Mouse (Mus musculus): ENCODE measurements around the gene Nos3. TPM values are rescaled to one million over a fixed set of nuclear protein-coding genes. Genes with fewer than 3 reads are reported as not detected.

Gene Nos3
- polyA plus RNA-seq, 1 experiment from 2014 or later: 7.5 TPM

- Histone ChIP-seq H3K27ac (no peak overlapping the region), H3K9ac (0 out of 2 replicates have a peak overlapping the region, but pooled peaks have one; percentile 14), H3K4me2 (peak overlapping the region; percentile 93), H3K4me3 (peak overlapping the region; percentile 44), H3K27me3 (peaks cover 67% of the 10 kb centered on the region), H3K4me1 (peaks cover 44% of the 10 kb centered on the region), H3K36me3 (no peaks in the 10 kb centered on the region), H3K9me3 (no peaks in the 10 kb centered on the region)
- no peak for ATAC-seq (ENCODE audit: insufficient number of reproducible peaks, low FRiP score, low TSS enrichment, low read depth)
- WGBS: under 1% methylated on average over 41 of the region's 41 CpGs
Observed at GRCm38 (mm10) chr5:24348128-24348527, 16.5 kb upstream of the Nos3 start.

- H3K4me1 ChIP-seq: peaks cover 44% of the 10 kb centered on the region
- H3K27me3 ChIP-seq: peaks cover 70% of the 10 kb centered on the region
- no peaks in the 10 kb centered on the region for H3K9me3 ChIP-seq
- H3K4me2 ChIP-seq: peak overlapping the region; percentile 93
- no peaks in the 10 kb centered on the region for H3K36me3 ChIP-seq
- 2% methylated on average over 29 of the region's 30 CpGs for WGBS
- no peak for ATAC-seq (ENCODE audit: insufficient number of reproducible peaks, low FRiP score, low TSS enrichment, low read depth)
- H3K27ac ChIP-seq: no peak overlapping the region
- 0 out of 2 replicates have a peak overlapping the region, but pooled peaks have one; percentile 14 for H3K9ac ChIP-seq
- peak overlapping the region; percentile 44 for H3K4me3 ChIP-seq
Observed at GRCm38 (mm10) chr5:24348546-24348945, 16.1 kb upstream of the Nos3 start.

- Histone ChIP-seq H3K4me1 (peaks cover 44% of the 10 kb centered on the region), H3K27ac (no peak overlapping the region), H3K9me3 (no peaks in the 10 kb centered on the region), H3K4me3 (no peak overlapping the region), H3K27me3 (peaks cover 77% of the 10 kb centered on the region), H3K9ac (no peak overlapping the region), H3K4me2 (peak overlapping the region; percentile 99; the same call in 1 of the 2 replicates), H3K36me3 (no peaks in the 10 kb centered on the region)
- no peak for ATAC-seq (ENCODE audit: insufficient number of reproducible peaks, low FRiP score, low TSS enrichment, low read depth)
- 64% methylated on average over 3 of the region's 3 CpGs for WGBS
Observed at GRCm38 (mm10) chr5:24350073-24350472, 14.5 kb upstream of the Nos3 start.

- Histone ChIP-seq H3K4me3 (peak overlapping the region; percentile 62), H3K4me2 (peak overlapping the region; percentile 99), H3K27me3 (peaks cover 75% of the 10 kb centered on the region), H3K4me1 (peaks cover 44% of the 10 kb centered on the region), H3K9me3 (no peaks in the 10 kb centered on the region), H3K27ac (no peak overlapping the region), H3K9ac (peak overlapping the region; percentile 50), H3K36me3 (no peaks in the 10 kb centered on the region)
- WGBS: 34% methylated on average over 15 of the region's 15 CpGs
- ATAC-seq (ENCODE audit: insufficient number of reproducible peaks, low FRiP score, low TSS enrichment, low read depth): no peak
Observed at GRCm38 (mm10) chr5:24350531-24351250, 13.9 kb upstream of the Nos3 start.

GRCm38 (mm10) chr5:24351278-24351677, 13.3 kb upstream of the Nos3 start, which contains the start of gene Kcnh2:
TSS of gene Kcnh2 (minus strand) at chr5:24351604.
- H3K4me3 ChIP-seq: peak within 1 kb of the TSS; percentile 62
- H3K9me3 ChIP-seq: no peaks in the 10 kb centered on the region
- peak within 1 kb of the TSS; percentile 74 for H3K27ac ChIP-seq
- H3K27me3 ChIP-seq: peaks cover 75% of the 10 kb centered on the region
- H3K4me2 ChIP-seq: peak within 1 kb of the TSS; percentile 99
- 1% methylated on average over 47 of the region's 53 CpGs for WGBS
- ATAC-seq (ENCODE audit: insufficient number of reproducible peaks, low FRiP score, low TSS enrichment, low read depth): 0 out of 2 replicates have a peak, but pooled peaks have one; percentile 6
- no peaks in the 10 kb centered on the region for H3K36me3 ChIP-seq
- peaks cover 44% of the 10 kb centered on the region for H3K4me1 ChIP-seq
- H3K9ac ChIP-seq: peak within 1 kb of the TSS; percentile 50

- Histone ChIP-seq H3K9ac (peak overlapping the region; percentile 50), H3K27ac (peak overlapping the region; percentile 74), H3K9me3 (no peaks in the 10 kb centered on the region), H3K4me3 (peak overlapping the region; percentile 62), H3K27me3 (peaks cover 77% of the 10 kb centered on the region), H3K4me1 (peaks cover 44% of the 10 kb centered on the region), H3K36me3 (no peaks in the 10 kb centered on the region), H3K4me2 (peak overlapping the region; percentile 99)
- peak; percentile 62; the same call in 1 of the 2 replicates for ATAC-seq (ENCODE audit: insufficient number of reproducible peaks, low FRiP score, low TSS enrichment, low read depth)
- 0% methylated on average over 25 of the region's 41 CpGs for WGBS
Observed at GRCm38 (mm10) chr5:24351701-24352171, 12.9 kb upstream of the Nos3 start.

- peak overlapping the region; percentile 62 for H3K4me3 ChIP-seq
- H3K27ac ChIP-seq: peak overlapping the region; percentile 74
- H3K4me1 ChIP-seq: peaks cover 44% of the 10 kb centered on the region
- H3K36me3 ChIP-seq: no peaks in the 10 kb centered on the region
- ATAC-seq (ENCODE audit: insufficient number of reproducible peaks, low FRiP score, low TSS enrichment, low read depth): peak; percentile 66
- WGBS: 1% methylated on average over 24 of the region's 24 CpGs
- peak overlapping the region; percentile 99 for H3K4me2 ChIP-seq
- peaks cover 72% of the 10 kb centered on the region for H3K27me3 ChIP-seq
- H3K9ac ChIP-seq: 0 out of 2 replicates have a peak overlapping the region, but pooled peaks have one; percentile 17
- H3K9me3 ChIP-seq: no peaks in the 10 kb centered on the region
Observed at GRCm38 (mm10) chr5:24352251-24352859, 12.3 kb upstream of the Nos3 start.

GRCm38 (mm10) chr5:24353327-24353726, 11.3 kb upstream of the Nos3 start:
- no peak for ATAC-seq (ENCODE audit: insufficient number of reproducible peaks, low FRiP score, low TSS enrichment, low read depth)
- Histone ChIP-seq H3K4me2 (peak overlapping the region; percentile 99; the same call in 1 of the 2 replicates), H3K36me3 (no peaks in the 10 kb centered on the region), H3K27ac (peak overlapping the region; percentile 74; the same call in 1 of the 2 replicates), H3K9me3 (no peaks in the 10 kb centered on the region), H3K27me3 (peaks cover 62% of the 10 kb centered on the region), H3K9ac (no peak overlapping the region), H3K4me3 (no peak overlapping the region), H3K4me1 (peaks cover 37% of the 10 kb centered on the region)
- WGBS: 30% methylated on average over 4 of the region's 4 CpGs

GRCm38 (mm10) chr5:24356764-24357163, 7.8 kb upstream of the Nos3 start:
- H3K4me2 ChIP-seq: no peak overlapping the region
- H3K9ac ChIP-seq: no peak overlapping the region
- no peak overlapping the region for H3K4me3 ChIP-seq
- H3K27ac ChIP-seq: no peak overlapping the region
- H3K9me3 ChIP-seq: no peaks in the 10 kb centered on the region
- peaks cover 17% of the 10 kb centered on the region for H3K4me1 ChIP-seq
- H3K27me3 ChIP-seq: peaks cover 31% of the 10 kb centered on the region
- no peak for ATAC-seq (ENCODE audit: insufficient number of reproducible peaks, low FRiP score, low TSS enrichment, low read depth)
- no peaks in the 10 kb centered on the region for H3K36me3 ChIP-seq
- 64% methylated on average over 4 of the region's 4 CpGs for WGBS

GRCm38 (mm10) chr5:24357461-24357860, 7.1 kb upstream of the Nos3 start:
- Histone ChIP-seq H3K27ac (no peak overlapping the region), H3K4me1 (peaks cover 10% of the 10 kb centered on the region), H3K4me2 (no peak overlapping the region), H3K9me3 (no peaks in the 10 kb centered on the region), H3K36me3 (no peaks in the 10 kb centered on the region), H3K9ac (no peak overlapping the region), H3K27me3 (peaks cover 28% of the 10 kb centered on the region), H3K4me3 (no peak overlapping the region)
- 10% methylated on average over 7 of the region's 7 CpGs for WGBS
- ATAC-seq (ENCODE audit: insufficient number of reproducible peaks, low FRiP score, low TSS enrichment, low read depth): no peak

- ATAC-seq (ENCODE audit: insufficient number of reproducible peaks, low FRiP score, low TSS enrichment, low read depth): peak; percentile 26; the same call in 1 of the 2 replicates
- 2% methylated on average over 7 of the region's 7 CpGs for WGBS
- Histone ChIP-seq H3K9me3 (no peaks in the 10 kb centered on the region), H3K4me1 (peaks cover 3% of the 10 kb centered on the region; the same call in 1 of the 2 replicates), H3K36me3 (no peaks in the 10 kb centered on the region), H3K4me3 (no peak overlapping the region), H3K27ac (no peak overlapping the region), H3K9ac (no peak overlapping the region), H3K4me2 (no peak overlapping the region), H3K27me3 (peaks cover 4% of the 10 kb centered on the region; the same call in 1 of the 2 replicates)
Observed at GRCm38 (mm10) chr5:24360792-24361454, 3.7 kb upstream of the Nos3 start.

All from limb, embryonic 15.5 days (tissue).